Mouse (Mus musculus) neural tube, embryonic 15.5 days (tissue): ENCODE data around the gene E430018J23Rik. TPM values are rescaled to one million over a fixed set of nuclear protein-coding genes. Genes with fewer than 3 reads are reported as not detected.
A peak's percentile ranks its signal among the peaks of the same experiment; 100 is the strongest.
"Not testable (repeated sequence)": the region's sequence is repeated elsewhere in the genome, so short reads cannot be mapped to it uniquely, and the experiment has no call there.

Experiments used
- ATAC-seq: fragments of 200-750 bp; cut with Nextera tagmentation; 2 replicates; pipeline ENCODE4 v1.8.0; 2017; ENCODE audit warnings: mild to moderate bottlenecking, moderate TSS enrichment, moderate library complexity; ENCODE audit not compliant: low FRiP score
- H3K27ac ChIP-seq: fragments of 300-500 bp; sonication (generic); replicated peaks from 2 replicates; pipeline ENCODE4 v1.5.1; 2015; ENCODE audit warnings: mild to moderate bottlenecking, inconsistent platforms
- H3K27me3 ChIP-seq: fragments of 300-500 bp; sonication (generic); replicated peaks from 2 replicates; pipeline ENCODE4 v1.6.1; 2015; ENCODE audit warnings: inconsistent platforms
- H3K36me3 ChIP-seq: fragments of 300-500 bp; sonication (generic); 2 replicates; pipeline ENCODE4 v1.6.1; 2015; ENCODE audit warnings: inconsistent platforms
- H3K4me1 ChIP-seq: fragments of 300-500 bp; sonication (generic); 2 replicates; pipeline ENCODE4 v1.6.1; 2015; ENCODE audit warnings: inconsistent platforms
- H3K4me2 ChIP-seq: fragments of 300-500 bp; sonication (generic); 2 replicates; pipeline ENCODE4 v1.6.1; 2015; ENCODE audit warnings: inconsistent platforms, mild to moderate bottlenecking, moderate library complexity
- H3K4me3 ChIP-seq: fragments of 300-500 bp; sonication (generic); replicated peaks from 2 replicates; pipeline ENCODE4 v1.5.1; 2015; ENCODE audit warnings: mild to moderate bottlenecking, inconsistent platforms
- H3K9ac ChIP-seq: fragments of 300-500 bp; sonication (generic); replicated peaks from 2 replicates; pipeline ENCODE4 v1.6.1; 2015; ENCODE audit warnings: mild to moderate bottlenecking, inconsistent platforms
- H3K9me3 ChIP-seq: fragments of 300-500 bp; sonication (generic); replicated peaks from 2 replicates; pipeline ENCODE4 v1.6.1; 2016; ENCODE audit warnings: inconsistent platforms
- WGBS: fragments of 180-500 bp; shearing (Covaris S2); methylation state at CpG from one replicate; pipeline ENCODE4 v1.1.7; 2015; ENCODE audit warnings: mixed read lengths; 5-methylcytosine and 5-hydroxymethylcytosine counted together
- polyA plus RNA-seq: library from polyadenylated mRNA; unstranded; fragments of >200 nt; fragmentation: Nextera tagmentation; extraction: Ambion mirVana; gene quantifications from 2 replicates; pipeline ENCODE4 v1.2.1, GENCODE M21; 2015

Gene E430018J23Rik
- polyA plus RNA-seq = 5.0 and 5.2 TPM in 2 replicates

GRCm38 (mm10) chr7:127393157-127393943 is at the start of gene E430018J23Rik:
E430018J23Rik (minus strand) TSS chr7:127393629.
- Histone ChIP-seq H3K9ac (peak within 1 kb of the TSS; percentile 90), H3K9me3 (no peaks in the 10 kb centered on the region), H3K4me2 (peak within 1 kb of the TSS; percentile 76), H3K27me3 (peaks cover 4% of the 10 kb centered on the region; the same call in 1 of the 2 replicates), H3K4me1 (peaks cover 18% of the 10 kb centered on the region), H3K36me3 (no peaks in the 10 kb centered on the region; the same call in 1 of the 2 replicates), H3K4me3 (peak within 1 kb of the TSS; percentile 68), H3K27ac (peak within 1 kb of the TSS; percentile 92)
- peak; percentile 94 for ATAC-seq
- WGBS = 1% methylated on average over 45 of the region's 45 CpGs

DNA sequence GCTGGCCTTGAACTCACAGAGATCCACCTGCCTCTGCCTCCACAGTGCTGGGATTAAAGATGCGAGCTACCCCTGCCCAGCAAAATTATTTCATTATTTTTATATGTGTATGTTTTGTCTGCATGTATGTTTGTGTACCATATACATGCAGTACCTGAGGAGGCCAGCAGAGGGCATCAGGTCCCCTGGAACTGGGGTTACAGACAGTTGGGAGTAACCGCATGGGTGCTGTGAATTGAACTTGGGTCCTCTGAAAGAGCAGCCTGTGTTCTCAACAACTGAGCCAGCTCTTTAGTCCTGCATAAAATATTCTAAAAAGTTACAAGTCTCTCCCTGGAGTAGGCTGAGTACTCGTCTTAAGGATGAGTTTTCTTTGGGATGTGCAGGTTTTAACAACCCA is 44.3 kb upstream of the E430018J23Rik start:
- 85% methylated on average over 3 of the region's 3 CpGs for WGBS

GRCm38 (mm10) chr7:127435206-127435605 is 41.8 kb upstream of the E430018J23Rik start:
- Histone ChIP-seq H3K4me1 (no peaks in the 10 kb centered on the region), H3K4me3 (no peak overlapping the region), H3K27ac (no peak overlapping the region), H3K9ac (no peak overlapping the region), H3K9me3 (0 out of 2 replicates have a peak, but pooled peaks cover 5% of the 10 kb centered on the region), H3K27me3 (no peaks in the 10 kb centered on the region), H3K4me2 (no peak overlapping the region), H3K36me3 (peaks cover 2% of the 10 kb centered on the region; the same call in 1 of the 2 replicates)
- WGBS = 88% methylated on average over 4 of the region's 4 CpGs
- ATAC-seq = no peak

More for the DNA sequence above, 44.3 kb upstream of the E430018J23Rik start:
- Histone ChIP-seq H3K9ac (no peak overlapping the region), H3K27ac (no peak overlapping the region), H3K4me1 (no peaks in the 10 kb centered on the region), H3K9me3 (0 out of 2 replicates have a peak, but pooled peaks cover 5% of the 10 kb centered on the region), H3K36me3 (peaks cover 17% of the 10 kb centered on the region), H3K4me3 (no peak overlapping the region), H3K27me3 (no peaks in the 10 kb centered on the region), H3K4me2 (no peak overlapping the region)
- ATAC-seq = no peak

GRCm38 (mm10) chr7:127426354-127426753 is 32.9 kb upstream of the E430018J23Rik start:
- 78% methylated on average over 3 of the region's 3 CpGs for WGBS
- H3K9ac ChIP-seq = no peak overlapping the region
- no peak overlapping the region for H3K4me2 ChIP-seq
- no peaks in the 10 kb centered on the region for H3K36me3 ChIP-seq
- H3K9me3 ChIP-seq = no peaks in the 10 kb centered on the region
- peaks cover 8% of the 10 kb centered on the region for H3K4me1 ChIP-seq
- H3K4me3 ChIP-seq = no peak overlapping the region
- ATAC-seq = no peak
- H3K27ac ChIP-seq = no peak overlapping the region
- 0 out of 2 replicates have a peak, but pooled peaks cover 5% of the 10 kb centered on the region for H3K27me3 ChIP-seq

GRCm38 (mm10) chr7:127425911-127426310 is 32.5 kb upstream of the E430018J23Rik start:
- Histone ChIP-seq H3K27ac (no peak overlapping the region), H3K36me3 (no peaks in the 10 kb centered on the region), H3K9ac (no peak overlapping the region), H3K9me3 (no peaks in the 10 kb centered on the region), H3K4me3 (no peak overlapping the region), H3K27me3 (0 out of 2 replicates have a peak, but pooled peaks cover 5% of the 10 kb centered on the region), H3K4me2 (no peak overlapping the region), H3K4me1 (peaks cover 12% of the 10 kb centered on the region)
- 83% methylated on average over 2 of the region's 2 CpGs for WGBS
- ATAC-seq = no peak

DNA sequence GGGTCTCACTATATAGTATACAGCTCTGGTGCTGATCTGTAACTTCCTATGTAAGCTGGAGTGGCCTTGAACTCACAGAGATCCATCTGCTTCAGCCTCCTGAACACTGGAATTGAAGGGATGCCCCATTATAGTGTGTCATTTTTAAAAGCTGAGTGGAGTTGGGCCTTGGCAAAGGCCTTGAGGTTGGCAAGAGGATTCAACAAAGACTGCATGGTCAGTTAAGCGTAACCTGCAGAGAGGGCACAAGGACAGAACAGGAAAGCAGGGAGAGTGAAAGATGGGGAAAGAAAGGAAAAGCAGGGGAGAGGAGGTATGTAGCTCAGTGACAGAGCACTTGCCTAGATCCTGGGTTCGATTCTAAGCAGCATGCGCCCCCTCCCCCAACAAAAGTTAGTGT is 31.9 kb upstream of the E430018J23Rik start:
- Histone ChIP-seq H3K4me3 (no peak overlapping the region), H3K4me2 (no peak overlapping the region), H3K4me1 (peaks cover 16% of the 10 kb centered on the region), H3K27me3 (0 out of 2 replicates have a peak, but pooled peaks cover 5% of the 10 kb centered on the region), H3K36me3 (no peaks in the 10 kb centered on the region), H3K27ac (no peak overlapping the region), H3K9ac (no peak overlapping the region), H3K9me3 (no peaks in the 10 kb centered on the region)
- ATAC-seq = no peak
- WGBS = 86% methylated on average over 3 of the region's 3 CpGs

DNA sequence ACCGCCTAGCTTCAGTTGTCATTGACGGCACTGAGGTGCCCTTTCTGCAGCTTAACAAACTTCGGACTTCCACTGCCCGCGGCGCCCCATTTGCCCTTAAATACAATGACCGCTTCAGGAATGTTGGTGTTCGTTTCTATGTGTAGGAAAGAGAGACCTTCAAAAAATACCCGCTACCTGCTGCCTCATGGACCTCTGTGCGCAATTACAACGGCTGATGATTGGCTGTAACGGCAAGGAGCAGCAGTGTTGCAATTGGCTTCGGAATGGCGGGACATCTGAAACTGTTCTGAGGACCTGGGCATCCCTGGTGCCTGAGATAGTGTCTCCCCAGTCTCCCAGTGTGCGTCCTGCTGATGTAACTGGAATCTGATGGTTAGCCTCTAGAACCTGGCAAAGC is 28.8 kb upstream of the E430018J23Rik start:
- peak; percentile 87 for ATAC-seq
- H3K4me1 ChIP-seq = peaks cover 16% of the 10 kb centered on the region
- WGBS = under 1% methylated on average over 15 of the region's 15 CpGs

GRCm38 (mm10) chr7:127421388-127422191 is 28.2 kb upstream of the E430018J23Rik start, which contains the start of gene Zfp688:
Zfp688 (minus strand) TSS chr7:127422068.
- Histone ChIP-seq H3K9me3 (no peaks in the 10 kb centered on the region), H3K4me3 (peak within 1 kb of the TSS; percentile 76), H3K27me3 (0 out of 2 replicates have a peak, but pooled peaks cover 5% of the 10 kb centered on the region), H3K4me2 (peak within 1 kb of the TSS; percentile 97), H3K4me1 (peaks cover 16% of the 10 kb centered on the region), H3K27ac (peak within 1 kb of the TSS; percentile 85), H3K9ac (peak within 1 kb of the TSS; percentile 88), H3K36me3 (peaks cover 8% of the 10 kb centered on the region; the same call in 1 of the 2 replicates)
- under 1% methylated on average over 48 of the region's 48 CpGs for WGBS
- ATAC-seq = peak; percentile 96

More for the DNA sequence above, 28.8 kb upstream of the E430018J23Rik start:
- no peaks in the 10 kb centered on the region for H3K9me3 ChIP-seq
- H3K4me3 ChIP-seq = peak overlapping the region; percentile 76
- peaks cover 8% of the 10 kb centered on the region; the same call in 1 of the 2 replicates for H3K36me3 ChIP-seq
- peak overlapping the region; percentile 97 for H3K4me2 ChIP-seq
- H3K27ac ChIP-seq = peak overlapping the region; percentile 85
- H3K27me3 ChIP-seq = 0 out of 2 replicates have a peak, but pooled peaks cover 5% of the 10 kb centered on the region
- peak overlapping the region; percentile 88; the same call in 1 of the 2 replicates for H3K9ac ChIP-seq

- Histone ChIP-seq H3K4me3 (no peak overlapping the region), H3K4me1 (peaks cover 4% of the 10 kb centered on the region), H3K9me3 (no peaks in the 10 kb centered on the region), H3K9ac (no peak overlapping the region), H3K27me3 (no peaks in the 10 kb centered on the region), H3K4me2 (no peak overlapping the region), H3K36me3 (no peaks in the 10 kb centered on the region), H3K27ac (no peak overlapping the region)
- ATAC-seq = no peak
- 88% methylated on average over 2 of the region's 2 CpGs for WGBS
These were observed 18.0 kb upstream of the E430018J23Rik start for GRCm38 (mm10) chr7:127411418-127411817.

GRCm38 (mm10) chr7:127406002-127406987 is 12.9 kb upstream of the E430018J23Rik start, which contains the start of gene Zfp764:
Zfp764 (minus strand) TSS chr7:127406822.
- Histone ChIP-seq H3K4me3 (peak within 1 kb of the TSS; percentile 56), H3K27ac (peak within 1 kb of the TSS; percentile 78), H3K4me2 (peak within 1 kb of the TSS; percentile 91), H3K4me1 (peaks cover 12% of the 10 kb centered on the region), H3K9ac (peak within 1 kb of the TSS; percentile 69)
- 6% methylated on average over 40 of the region's 40 CpGs for WGBS
- not testable (repeated sequence) for H3K9me3 ChIP-seq, H3K27me3 ChIP-seq, H3K36me3 ChIP-seq
- ATAC-seq = peak; percentile 92
